Mouse (Mus musculus) kidney, embryonic 15.5 days (tissue): ENCODE measurements at regions not wholly inside any gene's neighbourhood (a gene's known extent, or its start where the extent isn't known, plus 50 kb on each side); places are given as distances from the start of the nearest gene placed in this dataset.

Experiments used
- ATAC-seq: fragments of 200-750 bp; cut with Nextera tagmentation; replicated peaks from 2 replicates; pipeline ENCODE4 v1.8.0; 2017; ENCODE audit warnings: moderate TSS enrichment; ENCODE audit not compliant: low FRiP score
- H3K27ac ChIP-seq: fragments of 300-500 bp; sonication (generic); 2 replicates; pipeline ENCODE4 v1.5.1; 2015; ENCODE audit warnings: mild to moderate bottlenecking, inconsistent platforms
- H3K27me3 ChIP-seq: fragments of 300-500 bp; sonication (generic); 2 replicates; pipeline ENCODE4 v1.6.1; 2015; ENCODE audit warnings: inconsistent platforms
- H3K36me3 ChIP-seq: fragments of 300-500 bp; sonication (generic); 2 replicates; pipeline ENCODE4 v1.6.1; 2015; ENCODE audit warnings: inconsistent platforms
- H3K4me1 ChIP-seq: fragments of 300-500 bp; sonication (generic); 2 replicates; pipeline ENCODE4 v1.6.1; 2015; ENCODE audit warnings: inconsistent platforms
- H3K4me2 ChIP-seq: fragments of 300-500 bp; sonication (generic); 2 replicates; pipeline ENCODE4 v1.6.1; 2015; ENCODE audit warnings: moderate library complexity, mild to moderate bottlenecking, inconsistent platforms
- H3K4me3 ChIP-seq: fragments of 300-500 bp; sonication (generic); replicated peaks from 2 replicates; pipeline ENCODE4 v1.5.1; 2015; ENCODE audit warnings: mild to moderate bottlenecking, inconsistent platforms
- H3K9ac ChIP-seq: fragments of 300-500 bp; sonication (generic); 2 replicates; pipeline ENCODE4 v1.6.1; 2015; ENCODE audit warnings: mild to moderate bottlenecking, inconsistent platforms
- H3K9me3 ChIP-seq: fragments of 300-500 bp; sonication (generic); replicated peaks from 2 replicates; pipeline ENCODE4 v1.6.1; 2016; ENCODE audit warnings: inconsistent platforms
- WGBS: fragments of 180-500 bp; shearing (Covaris S2); methylation state at CpG from one replicate; pipeline ENCODE4 v1.1.7; 2015; ENCODE audit warnings: mixed read lengths; 5-methylcytosine and 5-hydroxymethylcytosine counted together

DNA sequence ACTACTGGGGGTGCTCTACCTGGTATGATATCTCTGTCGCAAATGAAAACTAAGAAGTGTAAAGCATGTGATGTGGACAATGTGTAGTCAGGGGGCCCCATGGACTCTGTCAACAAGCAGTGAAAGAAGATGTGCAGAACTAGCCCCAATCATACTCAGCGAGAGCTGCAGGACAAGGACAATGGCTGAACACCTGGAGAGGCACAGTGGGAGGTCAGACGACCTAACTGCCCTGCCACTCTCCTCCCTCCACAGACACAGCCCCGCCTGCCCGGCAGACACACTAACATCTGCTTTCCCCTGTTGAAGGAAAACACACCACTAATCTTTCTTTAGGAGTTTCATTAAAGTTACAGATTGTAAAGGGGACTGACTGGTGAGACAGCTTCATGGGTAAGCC is 675.1 kb downstream of the Epm2a start:
- Histone ChIP-seq H3K9me3 (no peaks in the 10 kb centered on the region), H3K4me2 (no peak overlapping the region), H3K9ac (no peak overlapping the region), H3K27ac (no peak overlapping the region), H3K4me1 (no peaks in the 10 kb centered on the region), H3K4me3 (no peak overlapping the region), H3K27me3 (no peaks in the 10 kb centered on the region), H3K36me3 (no peaks in the 10 kb centered on the region)
- WGBS: 33% methylated on average over 5 of the region's 5 CpGs
- no peak for ATAC-seq

- Histone ChIP-seq H3K36me3 (no peaks in the 10 kb centered on the region), H3K9ac (no peak overlapping the region), H3K4me2 (no peak overlapping the region), H3K4me3 (no peak overlapping the region), H3K4me1 (no peaks in the 10 kb centered on the region), H3K27ac (no peak overlapping the region), H3K27me3 (no peaks in the 10 kb centered on the region), H3K9me3 (no peaks in the 10 kb centered on the region)
- 54% methylated on average over 14 of the region's 14 CpGs for WGBS
- no peak for ATAC-seq
Observed at GRCm38 (mm10) chr10:12019159-12019779, 676.1 kb downstream of the Epm2a start.

DNA sequence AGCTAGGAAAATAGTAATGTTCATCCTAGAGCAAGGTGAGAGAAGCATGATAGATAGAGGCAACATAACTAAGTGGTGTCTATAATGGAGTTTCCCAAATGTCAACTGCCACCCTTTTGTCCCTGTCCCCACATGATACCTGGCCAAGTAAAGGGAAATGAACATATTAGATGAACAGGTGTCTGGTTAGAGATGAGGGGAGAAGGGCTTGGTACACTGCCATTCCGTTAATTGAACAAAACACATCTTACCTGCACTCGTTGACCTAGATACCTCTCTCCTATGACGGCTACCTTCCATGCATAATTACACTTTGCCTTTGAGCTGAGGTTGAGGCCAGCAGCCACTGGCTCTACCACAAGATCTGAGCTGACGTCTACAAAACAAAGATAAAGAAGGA is 677.4 kb downstream of the Epm2a start:
- H3K27me3 ChIP-seq: no peaks in the 10 kb centered on the region
- no peaks in the 10 kb centered on the region for H3K36me3 ChIP-seq
- H3K4me3 ChIP-seq: no peak overlapping the region
- no peaks in the 10 kb centered on the region for H3K9me3 ChIP-seq
- H3K27ac ChIP-seq: no peak overlapping the region
- no peak overlapping the region for H3K9ac ChIP-seq
- H3K4me1 ChIP-seq: no peaks in the 10 kb centered on the region
- no peak for ATAC-seq
- WGBS: 89% methylated on average over 4 of the region's 4 CpGs
- no peak overlapping the region for H3K4me2 ChIP-seq

GRCm38 (mm10) chr10:12035159-12035558 is 692.0 kb downstream of the Epm2a start:
- Histone ChIP-seq H3K9me3 (no peaks in the 10 kb centered on the region), H3K36me3 (no peaks in the 10 kb centered on the region), H3K4me3 (no peak overlapping the region), H3K27ac (no peak overlapping the region), H3K4me1 (no peaks in the 10 kb centered on the region), H3K27me3 (no peaks in the 10 kb centered on the region), H3K4me2 (no peak overlapping the region), H3K9ac (no peak overlapping the region)
- 56% methylated on average over 1 of the region's 1 CpGs for WGBS
- ATAC-seq: no peak

DNA sequence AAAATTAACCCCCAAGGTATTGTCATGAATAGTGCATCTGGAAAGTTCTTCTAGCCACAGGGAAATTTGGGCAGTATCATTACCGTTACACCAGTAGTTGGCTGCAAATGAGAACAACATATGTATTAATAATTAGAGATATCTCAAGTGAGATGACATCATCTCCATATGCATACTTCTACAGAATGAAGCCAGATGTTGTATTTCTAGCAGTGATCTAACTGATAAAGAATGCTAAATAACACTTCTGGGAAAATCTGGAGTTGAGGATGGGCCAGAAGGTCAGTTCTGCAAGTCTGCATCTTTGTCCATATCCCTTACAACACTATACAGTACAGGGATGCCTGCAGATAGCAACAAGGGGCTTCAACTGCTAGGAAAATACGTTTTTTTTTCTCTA is 702.7 kb downstream of the Epm2a start:
- Histone ChIP-seq H3K9ac (no peak overlapping the region), H3K36me3 (no peaks in the 10 kb centered on the region), H3K27ac (no peak overlapping the region), H3K4me2 (no peak overlapping the region), H3K4me3 (no peak overlapping the region), H3K4me1 (no peaks in the 10 kb centered on the region), H3K27me3 (no peaks in the 10 kb centered on the region), H3K9me3 (no peaks in the 10 kb centered on the region)
- ATAC-seq: no peak
- 52% methylated on average over 2 of the region's 2 CpGs for WGBS

- H3K36me3 ChIP-seq: no peaks in the 10 kb centered on the region
- 77% methylated on average over 1 of the region's 1 CpGs for WGBS
- H3K27me3 ChIP-seq: no peaks in the 10 kb centered on the region
- no peak overlapping the region for H3K9ac ChIP-seq
- no peaks in the 10 kb centered on the region for H3K9me3 ChIP-seq
- 0 out of 2 replicates have a peak, but pooled peaks cover 4% of the 10 kb centered on the region for H3K4me1 ChIP-seq
- peak; percentile 92 for ATAC-seq
- no peak overlapping the region for H3K4me3 ChIP-seq
- no peak overlapping the region for H3K27ac ChIP-seq
- no peak overlapping the region for H3K4me2 ChIP-seq
Observed at GRCm38 (mm10) chr10:12059728-12060127, 716.5 kb downstream of the Epm2a start.

GRCm38 (mm10) chr10:12061069-12061861 is 718.1 kb downstream of the Epm2a start:
- WGBS: 66% methylated on average over 5 of the region's 5 CpGs
- no peak overlapping the region for H3K9ac ChIP-seq
- H3K4me2 ChIP-seq: no peak overlapping the region
- H3K9me3 ChIP-seq: no peaks in the 10 kb centered on the region
- no peaks in the 10 kb centered on the region for H3K36me3 ChIP-seq
- no peak overlapping the region for H3K4me3 ChIP-seq
- H3K4me1 ChIP-seq: 0 out of 2 replicates have a peak, but pooled peaks cover 4% of the 10 kb centered on the region
- no peaks in the 10 kb centered on the region for H3K27me3 ChIP-seq
- H3K27ac ChIP-seq: no peak overlapping the region
- peak; percentile 72; the same call in 1 of the 2 replicates for ATAC-seq

DNA sequence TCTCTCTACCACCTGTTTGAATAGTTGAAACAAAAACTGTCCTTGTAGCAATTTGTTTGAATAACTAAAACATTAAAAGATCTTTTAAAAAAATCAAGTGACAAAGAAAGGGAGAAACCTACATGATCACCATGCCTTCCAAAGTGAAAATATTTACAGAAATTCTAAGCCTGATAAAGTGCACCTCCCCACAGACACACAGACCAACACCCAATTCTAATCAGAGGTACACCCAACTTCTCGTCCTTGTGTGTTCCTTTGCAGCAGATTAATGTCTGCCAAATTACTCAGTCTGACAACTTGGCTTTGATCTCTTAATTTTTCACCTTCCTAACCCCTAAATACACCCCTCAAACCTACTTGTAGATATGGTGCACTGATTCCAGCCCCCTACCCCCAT is 719.1 kb downstream of the Epm2a start:
- Histone ChIP-seq H3K4me3 (no peak overlapping the region), H3K27me3 (no peaks in the 10 kb centered on the region), H3K4me2 (no peak overlapping the region), H3K36me3 (no peaks in the 10 kb centered on the region), H3K4me1 (0 out of 2 replicates have a peak, but pooled peaks cover 4% of the 10 kb centered on the region), H3K27ac (no peak overlapping the region), H3K9me3 (no peaks in the 10 kb centered on the region), H3K9ac (no peak overlapping the region)
- 31% methylated on average over 1 of the region's 1 CpGs for WGBS
- no peak for ATAC-seq

GRCm38 (mm10) chr10:12083961-12084360 is 740.8 kb downstream of the Epm2a start:
- 91% methylated on average over 1 of the region's 1 CpGs for WGBS
- H3K36me3 ChIP-seq: no peaks in the 10 kb centered on the region
- no peak overlapping the region for H3K4me2 ChIP-seq
- no peak overlapping the region for H3K9ac ChIP-seq
- H3K4me1 ChIP-seq: no peaks in the 10 kb centered on the region
- H3K27ac ChIP-seq: no peak overlapping the region
- no peaks in the 10 kb centered on the region for H3K27me3 ChIP-seq
- no peak overlapping the region for H3K4me3 ChIP-seq
- H3K9me3 ChIP-seq: peaks cover 4% of the 10 kb centered on the region; the same call in 1 of the 2 replicates
- no peak for ATAC-seq

DNA sequence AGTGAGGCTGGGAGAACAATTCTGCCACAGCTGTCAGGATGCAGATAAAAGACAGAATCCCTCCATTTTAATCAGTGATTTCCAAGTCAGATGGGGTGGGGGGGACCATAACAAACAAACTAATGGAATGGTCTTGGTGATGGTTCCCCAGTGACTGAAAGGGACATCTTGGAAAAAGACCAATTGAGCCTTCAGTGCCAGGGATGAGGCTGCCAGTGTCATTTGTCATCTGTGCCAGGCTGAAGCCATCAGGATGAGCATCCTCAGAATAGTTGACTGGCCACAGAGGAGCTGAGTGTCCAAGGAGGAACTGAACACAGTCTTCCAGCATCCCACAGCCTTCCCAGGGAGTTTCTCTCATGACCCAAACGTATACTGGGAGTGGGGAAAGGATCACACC is 749.3 kb downstream of the Epm2a start:
- Histone ChIP-seq H3K4me2 (no peak overlapping the region), H3K9me3 (no peaks in the 10 kb centered on the region), H3K4me3 (no peak overlapping the region), H3K36me3 (no peaks in the 10 kb centered on the region), H3K27me3 (no peaks in the 10 kb centered on the region), H3K4me1 (no peaks in the 10 kb centered on the region), H3K9ac (no peak overlapping the region), H3K27ac (no peak overlapping the region)
- no peak for ATAC-seq
- WGBS: 52% methylated on average over 1 of the region's 1 CpGs

- ATAC-seq: no peak
- WGBS: 87% methylated on average over 3 of the region's 3 CpGs
- Histone ChIP-seq H3K9me3 (no peaks in the 10 kb centered on the region), H3K4me2 (no peak overlapping the region), H3K27ac (no peak overlapping the region), H3K27me3 (no peaks in the 10 kb centered on the region), H3K4me1 (no peaks in the 10 kb centered on the region), H3K9ac (no peak overlapping the region), H3K36me3 (no peaks in the 10 kb centered on the region), H3K4me3 (no peak overlapping the region)
Observed at GRCm38 (mm10) chr10:12096678-12097077, 753.5 kb downstream of the Epm2a start.

DNA sequence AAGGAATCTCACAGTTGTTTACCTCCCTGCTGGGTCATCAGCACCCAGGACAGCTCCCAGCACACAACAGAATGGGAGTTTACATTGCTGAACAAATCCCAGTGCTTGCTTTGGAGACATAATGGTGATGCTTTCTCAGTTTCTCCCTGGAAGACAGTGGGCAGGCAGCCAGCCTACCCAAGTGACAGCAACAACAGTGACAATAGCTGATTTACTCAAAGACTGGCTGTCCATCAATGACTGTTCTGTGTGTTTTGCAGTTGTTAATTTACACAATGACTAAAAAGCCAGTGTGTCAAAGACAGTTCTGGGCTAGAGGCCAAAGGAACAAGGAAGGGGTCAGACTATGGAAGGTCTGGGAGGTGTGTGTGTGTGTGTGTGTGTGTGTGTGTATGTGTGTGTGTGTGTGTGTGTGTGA is 762.2 kb downstream of the Utrn start:
- no peak overlapping the region for H3K4me2 ChIP-seq
- H3K27me3 ChIP-seq: no peaks in the 10 kb centered on the region
- peak; percentile 58; the same call in 1 of the 2 replicates for ATAC-seq
- H3K4me3 ChIP-seq: no peak overlapping the region
- H3K9me3 ChIP-seq: no peaks in the 10 kb centered on the region
- no peaks in the 10 kb centered on the region for H3K36me3 ChIP-seq
- no peak overlapping the region for H3K9ac ChIP-seq
- H3K4me1 ChIP-seq: no peaks in the 10 kb centered on the region
- no peak overlapping the region for H3K27ac ChIP-seq
